Mouse (Mus musculus): ENCODE measurements around the gene Sbno1. TPM values are rescaled to one million over a fixed set of nuclear protein-coding genes. Genes with fewer than 3 reads are reported as not detected.

Gene Sbno1
- polyA plus RNA-seq, 1 experiment, result 11.3 TPM

- no peak overlapping the region for H3ac ChIP-seq (ENCODE audit: control insufficient read depth, insufficient read length)
- no peak overlapping the region for H3K4me2 ChIP-seq (ENCODE audit: low read depth)
- no peak overlapping the region for H3K4me3 ChIP-seq
- no peak for TF ChIP-seq MYOG (IDR thresholded peaks at IDR 0.05; ENCODE audit: control insufficient read depth in 1 of 3, insufficient read depth in 1 of 3, insufficient read length in 2 of 3, low read depth in 2 of 3)
- TF ChIP-seq TCF12 (IDR thresholded peaks at IDR 0.05; ENCODE audit: insufficient read depth, poor library complexity, severe bottlenecking), result no peak
- TF ChIP-seq E2F4 (IDR thresholded peaks at IDR 0.05; ENCODE audit: insufficient read depth), result no peak
- TF ChIP-seq TCF3 (IDR thresholded peaks at IDR 0.05; ENCODE audit: insufficient read length, low read depth), result no peak
- no peak for TF ChIP-seq MAX (IDR thresholded peaks at IDR 0.05; ENCODE audit: low read depth)
- TF ChIP-seq POLR2A (IDR thresholded peaks at IDR 0.05; ENCODE audit: insufficient read length, low read depth), result no peak
- no peak for TF ChIP-seq POLR2AphosphoS2 (IDR thresholded peaks at IDR 0.05; ENCODE audit: insufficient read length, low read depth)
- no peak for TF ChIP-seq REST (IDR thresholded peaks at IDR 0.05; ENCODE audit: insufficient read depth, insufficient read length)
- no peak for TF ChIP-seq SRF (IDR thresholded peaks at IDR 0.05; ENCODE audit: control insufficient read depth, insufficient read length, low read depth)
- TF ChIP-seq MYOD1 (IDR thresholded peaks at IDR 0.05; ENCODE audit: control insufficient read depth in 1 of 3, insufficient read length in 2 of 3, low read depth in 2 of 3), result no peak
- TF ChIP-seq USF1 (IDR thresholded peaks at IDR 0.05; ENCODE audit: low read depth), result no peak
- no peak for TF ChIP-seq CEBPB (IDR thresholded peaks at IDR 0.05; ENCODE audit: insufficient read depth, poor library complexity, severe bottlenecking)
- peaks cover 11% of the 10 kb centered on the region for H3K79me2 ChIP-seq (ENCODE audit: control insufficient read depth, insufficient read depth)
- no peaks in the 10 kb centered on the region for H3K27me3 ChIP-seq (ENCODE audit: control insufficient read depth, insufficient read depth, insufficient read length)
- H3K36me3 ChIP-seq (ENCODE audit: control insufficient read depth, insufficient read depth), result peaks cover 69% of the 10 kb centered on the region
Measured at GRCm38 (mm10) chr5:124454082-124454419, 28.2 kb upstream of the Sbno1 start.

- Histone ChIP-seq H3K36me3 (ENCODE audit: control insufficient read depth, insufficient read depth) (peaks cover 69% of the 10 kb centered on the region), H3K79me2 (ENCODE audit: control insufficient read depth, insufficient read depth) (peaks cover 15% of the 10 kb centered on the region), H3ac (ENCODE audit: control insufficient read depth, insufficient read length) (no peak overlapping the region), H3K4me3 (no peak overlapping the region), H3K27me3 (ENCODE audit: control insufficient read depth, insufficient read depth, insufficient read length) (no peaks in the 10 kb centered on the region), H3K4me2 (ENCODE audit: low read depth) (no peak overlapping the region)
- no peak for TF ChIP-seq POLR2A (IDR thresholded peaks at IDR 0.05; ENCODE audit: insufficient read length, low read depth)
- no peak for TF ChIP-seq REST (IDR thresholded peaks at IDR 0.05; ENCODE audit: insufficient read depth, insufficient read length)
- no peak for TF ChIP-seq E2F4 (IDR thresholded peaks at IDR 0.05; ENCODE audit: insufficient read depth)
- no peak for TF ChIP-seq MAX (IDR thresholded peaks at IDR 0.05; ENCODE audit: low read depth)
- TF ChIP-seq POLR2AphosphoS2 (IDR thresholded peaks at IDR 0.05; ENCODE audit: insufficient read length, low read depth), result no peak
- no peak for TF ChIP-seq CEBPB (IDR thresholded peaks at IDR 0.05; ENCODE audit: insufficient read depth, poor library complexity, severe bottlenecking)
- TF ChIP-seq SRF (IDR thresholded peaks at IDR 0.05; ENCODE audit: control insufficient read depth, insufficient read length, low read depth), result no peak
- no peak for TF ChIP-seq MYOD1 (IDR thresholded peaks at IDR 0.05; ENCODE audit: control insufficient read depth in 1 of 3, insufficient read length in 2 of 3, low read depth in 2 of 3)
- no peak for TF ChIP-seq USF1 (IDR thresholded peaks at IDR 0.05; ENCODE audit: low read depth)
- no peak for TF ChIP-seq MYOG (IDR thresholded peaks at IDR 0.05; ENCODE audit: control insufficient read depth in 1 of 3, insufficient read depth in 1 of 3, insufficient read length in 2 of 3, low read depth in 2 of 3)
- no peak for TF ChIP-seq TCF3 (IDR thresholded peaks at IDR 0.05; ENCODE audit: insufficient read length, low read depth)
- no peak for TF ChIP-seq TCF12 (IDR thresholded peaks at IDR 0.05; ENCODE audit: insufficient read depth, poor library complexity, severe bottlenecking)
Measured at GRCm38 (mm10) chr5:124453339-124454081, 27.7 kb upstream of the Sbno1 start.

- no peak overlapping the region for H3ac ChIP-seq (ENCODE audit: control insufficient read depth, insufficient read length)
- peaks cover 64% of the 10 kb centered on the region for H3K36me3 ChIP-seq (ENCODE audit: control insufficient read depth, insufficient read depth)
- H3K4me3 ChIP-seq, result no peak overlapping the region
- peaks cover 23% of the 10 kb centered on the region for H3K79me2 ChIP-seq (ENCODE audit: control insufficient read depth, insufficient read depth)
- TF ChIP-seq E2F4 (IDR thresholded peaks at IDR 0.05; ENCODE audit: insufficient read depth) (no peak), MYOD1 (IDR thresholded peaks at IDR 0.05; ENCODE audit: control insufficient read depth in 1 of 3, insufficient read length in 2 of 3, low read depth in 2 of 3) (no peak), POLR2A (IDR thresholded peaks at IDR 0.05; ENCODE audit: insufficient read length, low read depth) (no peak), MAX (IDR thresholded peaks at IDR 0.05; ENCODE audit: low read depth) (no peak), TCF3 (IDR thresholded peaks at IDR 0.05; ENCODE audit: insufficient read length, low read depth) (no peak), POLR2AphosphoS2 (IDR thresholded peaks at IDR 0.05; ENCODE audit: insufficient read length, low read depth) (no peak), SRF (IDR thresholded peaks at IDR 0.05; ENCODE audit: control insufficient read depth, insufficient read length, low read depth) (no peak), TCF12 (IDR thresholded peaks at IDR 0.05; ENCODE audit: insufficient read depth, poor library complexity, severe bottlenecking) (no peak), USF1 (IDR thresholded peaks at IDR 0.05; ENCODE audit: low read depth) (no peak), REST (IDR thresholded peaks at IDR 0.05; ENCODE audit: insufficient read depth, insufficient read length) (no peak), CEBPB (IDR thresholded peaks at IDR 0.05; ENCODE audit: insufficient read depth, poor library complexity, severe bottlenecking) (no peak), MYOG (IDR thresholded peaks at IDR 0.05; ENCODE audit: control insufficient read depth in 1 of 3, insufficient read depth in 1 of 3, insufficient read length in 2 of 3, low read depth in 2 of 3) (no peak)
- H3K27me3 ChIP-seq (ENCODE audit: control insufficient read depth, insufficient read depth, insufficient read length), result no peaks in the 10 kb centered on the region
- H3K4me2 ChIP-seq (ENCODE audit: low read depth), result no peak overlapping the region
Measured at GRCm38 (mm10) chr5:124452494-124453228, 26.9 kb upstream of the Sbno1 start.

GRCm38 (mm10) chr5:124450641-124451340, 25.0 kb upstream of the Sbno1 start:
- no peak overlapping the region for H3K4me3 ChIP-seq
- TF ChIP-seq MYOD1 (IDR thresholded peaks at IDR 0.05; ENCODE audit: control insufficient read depth in 1 of 3, insufficient read length in 2 of 3, low read depth in 2 of 3) (no peak), REST (IDR thresholded peaks at IDR 0.05; ENCODE audit: insufficient read depth, insufficient read length) (no peak), USF1 (IDR thresholded peaks at IDR 0.05; ENCODE audit: low read depth) (no peak), E2F4 (IDR thresholded peaks at IDR 0.05; ENCODE audit: insufficient read depth) (no peak), TCF12 (IDR thresholded peaks at IDR 0.05; ENCODE audit: insufficient read depth, poor library complexity, severe bottlenecking) (no peak), MYOG (IDR thresholded peaks at IDR 0.05; ENCODE audit: control insufficient read depth in 1 of 3, insufficient read depth in 1 of 3, insufficient read length in 2 of 3, low read depth in 2 of 3) (no peak), POLR2AphosphoS2 (IDR thresholded peaks at IDR 0.05; ENCODE audit: insufficient read length, low read depth) (no peak), SRF (IDR thresholded peaks at IDR 0.05; ENCODE audit: control insufficient read depth, insufficient read length, low read depth) (no peak), MAX (IDR thresholded peaks at IDR 0.05; ENCODE audit: low read depth) (no peak), TCF3 (IDR thresholded peaks at IDR 0.05; ENCODE audit: insufficient read length, low read depth) (no peak), CEBPB (IDR thresholded peaks at IDR 0.05; ENCODE audit: insufficient read depth, poor library complexity, severe bottlenecking) (no peak), POLR2A (IDR thresholded peaks at IDR 0.05; ENCODE audit: insufficient read length, low read depth) (no peak)
- H3K36me3 ChIP-seq (ENCODE audit: control insufficient read depth, insufficient read depth), result peaks cover 46% of the 10 kb centered on the region
- H3ac ChIP-seq (ENCODE audit: control insufficient read depth, insufficient read length), result no peak overlapping the region
- peaks cover 37% of the 10 kb centered on the region for H3K79me2 ChIP-seq (ENCODE audit: control insufficient read depth, insufficient read depth)
- H3K27me3 ChIP-seq (ENCODE audit: control insufficient read depth, insufficient read depth, insufficient read length), result no peaks in the 10 kb centered on the region
- no peak overlapping the region for H3K4me2 ChIP-seq (ENCODE audit: low read depth)
